Mouse (Mus musculus): ENCODE results near the gene Snrpd2. TPM values are rescaled to one million over a fixed set of nuclear protein-coding genes. Genes with fewer than 3 reads are reported as not detected.
A peak's percentile ranks its signal among the peaks of the same experiment; 100 is the strongest.

The Snrpd2 gene
- polyA plus RNA-seq, 1 experiment: 135 TPM

DNA sequence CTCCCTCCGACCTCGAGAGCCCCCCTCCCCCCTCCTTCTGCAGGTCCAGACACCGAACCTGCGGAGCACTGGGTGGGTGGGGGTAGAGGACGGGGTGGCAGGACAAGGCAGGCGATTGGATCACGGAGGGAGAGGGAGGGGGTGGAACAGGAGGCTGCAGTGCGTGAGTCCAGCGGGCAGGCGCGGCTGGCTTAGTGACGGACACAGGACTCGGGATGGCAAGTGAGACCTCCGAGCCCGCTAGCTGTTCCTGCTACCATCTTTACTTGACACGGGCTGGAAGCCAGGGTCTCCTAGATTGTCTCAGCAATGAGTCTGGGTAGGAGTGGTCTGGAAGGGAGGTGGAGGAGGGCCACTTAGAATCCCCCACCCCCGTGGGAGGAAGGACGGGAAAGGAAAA lies 28.5 kb downstream of the Snrpd2 start:
- TF ChIP-seq CTCF (IDR thresholded peaks at IDR 0.05; ENCODE audit: control insufficient read depth, insufficient read depth, insufficient replicate concordance, low read depth, low read length): no peak
- no peak for TF ChIP-seq POLR2A (IDR thresholded peaks at IDR 0.05; ENCODE audit: control insufficient read depth, low read depth, low read length)
- Histone ChIP-seq H3K27me3 (ENCODE audit: control insufficient read depth, insufficient read depth, low read length) (peaks cover 7% of the 10 kb centered on the region), H3K4me1 (ENCODE audit: control insufficient read depth, insufficient read depth, low read length) (peaks cover 42% of the 10 kb centered on the region), H3K4me3 (ENCODE audit: control insufficient read depth, low read depth, low read length) (peak overlapping the region; percentile 84), H3K36me3 (ENCODE audit: control insufficient read depth, insufficient read depth, low read length) (no peaks in the 10 kb centered on the region), H3K27ac (ENCODE audit: control insufficient read depth, insufficient read depth, low read depth, low read length) (no peak overlapping the region)

DNA sequence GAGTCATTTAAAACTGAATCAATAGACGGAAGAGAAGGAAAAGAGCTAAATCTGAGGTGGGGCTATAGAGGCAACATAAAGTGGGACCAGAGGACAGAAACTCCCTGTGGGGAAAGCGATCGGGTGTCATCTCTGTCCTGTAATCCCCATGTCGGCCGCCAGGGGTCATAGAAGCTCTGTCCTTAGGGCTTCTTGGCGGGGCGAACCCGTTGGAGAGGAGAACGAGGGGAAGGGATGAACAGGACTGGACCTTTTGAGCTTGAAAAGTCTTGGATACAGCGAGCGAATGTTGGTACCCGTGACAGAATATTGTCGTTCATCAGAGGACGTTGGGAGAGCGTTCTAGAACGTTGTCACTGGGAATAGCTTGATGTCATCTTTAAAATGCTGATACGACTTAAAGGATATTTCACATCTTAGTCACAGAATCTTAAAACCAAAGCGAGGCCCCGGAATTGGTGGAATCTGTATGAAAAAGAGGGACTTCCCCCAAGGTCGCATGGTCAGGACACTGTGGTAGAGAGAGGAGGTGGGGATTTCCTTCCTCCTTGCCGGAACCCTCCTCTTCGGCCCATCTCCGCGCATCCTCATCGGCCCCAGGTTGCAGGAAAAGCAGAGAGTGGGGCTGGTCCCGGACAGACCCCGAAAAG lies 29.0 kb downstream of the Snrpd2 start:
- TF ChIP-seq CTCF (IDR thresholded peaks at IDR 0.05; ENCODE audit: control insufficient read depth, insufficient read depth, insufficient replicate concordance, low read depth, low read length) (peak; percentile 76), POLR2A (IDR thresholded peaks at IDR 0.05; ENCODE audit: control insufficient read depth, low read depth, low read length) (no peak)
- peak overlapping the region; percentile 84 for H3K4me3 ChIP-seq (ENCODE audit: control insufficient read depth, low read depth, low read length)
- peaks cover 41% of the 10 kb centered on the region for H3K4me1 ChIP-seq (ENCODE audit: control insufficient read depth, insufficient read depth, low read length)
- peaks cover 7% of the 10 kb centered on the region for H3K27me3 ChIP-seq (ENCODE audit: control insufficient read depth, insufficient read depth, low read length)
- H3K36me3 ChIP-seq (ENCODE audit: control insufficient read depth, insufficient read depth, low read length): no peaks in the 10 kb centered on the region
- no peak overlapping the region for H3K27ac ChIP-seq (ENCODE audit: control insufficient read depth, insufficient read depth, low read depth, low read length)

DNA sequence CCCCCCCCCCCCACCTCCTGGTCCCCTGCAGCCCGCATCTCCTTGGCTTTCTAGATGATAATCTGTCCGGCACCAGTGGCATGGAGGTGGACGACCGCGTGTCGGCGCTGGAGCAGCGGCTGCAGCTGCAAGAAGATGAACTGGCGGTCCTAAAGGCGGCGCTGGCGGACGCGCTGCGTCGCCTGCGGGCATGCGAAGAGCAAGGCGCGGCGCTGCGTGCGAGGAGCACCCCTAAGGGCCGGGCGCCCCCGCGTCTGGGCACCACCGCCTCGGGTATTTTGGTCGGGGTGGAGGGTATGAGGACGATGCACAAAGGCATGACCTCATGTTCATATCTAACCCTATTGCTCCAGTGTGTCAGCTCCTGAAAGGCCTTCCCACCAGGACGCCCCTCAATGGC lies 29.7 kb downstream of the Snrpd2 start:
- peaks cover 41% of the 10 kb centered on the region for H3K4me1 ChIP-seq (ENCODE audit: control insufficient read depth, insufficient read depth, low read length)
- peak overlapping the region; percentile 79 for H3K4me3 ChIP-seq (ENCODE audit: control insufficient read depth, low read depth, low read length)
- peaks cover 7% of the 10 kb centered on the region for H3K27me3 ChIP-seq (ENCODE audit: control insufficient read depth, insufficient read depth, low read length)
- peak; percentile 51; the same call in 1 of the 2 replicates for TF ChIP-seq CTCF (IDR thresholded peaks at IDR 0.05; ENCODE audit: control insufficient read depth, insufficient read depth, insufficient replicate concordance, low read depth, low read length)
- no peak for TF ChIP-seq POLR2A (IDR thresholded peaks at IDR 0.05; ENCODE audit: control insufficient read depth, low read depth, low read length)
- no peaks in the 10 kb centered on the region for H3K36me3 ChIP-seq (ENCODE audit: control insufficient read depth, insufficient read depth, low read length)
- H3K27ac ChIP-seq (ENCODE audit: control insufficient read depth, insufficient read depth, low read depth, low read length): no peak overlapping the region

DNA sequence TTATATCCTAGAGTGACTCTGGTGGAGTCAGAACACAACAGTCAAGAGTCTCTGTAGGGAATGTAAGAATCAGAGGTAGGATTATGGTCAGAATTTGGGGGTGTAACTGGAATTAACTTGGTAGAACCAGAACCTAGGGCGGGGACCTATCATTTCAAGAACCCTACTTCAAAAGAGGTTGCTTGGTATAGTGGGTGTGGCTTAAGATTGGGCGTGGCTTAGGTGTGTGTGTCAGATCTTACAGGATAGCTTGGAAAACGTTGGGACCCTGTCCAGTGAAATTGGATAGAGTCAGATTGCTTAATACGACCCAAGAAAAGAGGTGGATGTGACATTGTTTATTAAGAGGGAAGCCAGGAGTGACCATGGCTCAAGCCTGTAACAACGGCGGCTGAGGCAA lies 30.4 kb downstream of the Snrpd2 start:
- no peak overlapping the region for H3K27ac ChIP-seq (ENCODE audit: control insufficient read depth, insufficient read depth, low read depth, low read length)
- H3K27me3 ChIP-seq (ENCODE audit: control insufficient read depth, insufficient read depth, low read length): peaks cover 7% of the 10 kb centered on the region
- H3K4me1 ChIP-seq (ENCODE audit: control insufficient read depth, insufficient read depth, low read length): peaks cover 41% of the 10 kb centered on the region
- H3K36me3 ChIP-seq (ENCODE audit: control insufficient read depth, insufficient read depth, low read length): no peaks in the 10 kb centered on the region
- TF ChIP-seq POLR2A (IDR thresholded peaks at IDR 0.05; ENCODE audit: control insufficient read depth, low read depth, low read length) (no peak), CTCF (IDR thresholded peaks at IDR 0.05; ENCODE audit: control insufficient read depth, insufficient read depth, insufficient replicate concordance, low read depth, low read length) (no peak)
- peak overlapping the region; percentile 79 for H3K4me3 ChIP-seq (ENCODE audit: control insufficient read depth, low read depth, low read length)

DNA sequence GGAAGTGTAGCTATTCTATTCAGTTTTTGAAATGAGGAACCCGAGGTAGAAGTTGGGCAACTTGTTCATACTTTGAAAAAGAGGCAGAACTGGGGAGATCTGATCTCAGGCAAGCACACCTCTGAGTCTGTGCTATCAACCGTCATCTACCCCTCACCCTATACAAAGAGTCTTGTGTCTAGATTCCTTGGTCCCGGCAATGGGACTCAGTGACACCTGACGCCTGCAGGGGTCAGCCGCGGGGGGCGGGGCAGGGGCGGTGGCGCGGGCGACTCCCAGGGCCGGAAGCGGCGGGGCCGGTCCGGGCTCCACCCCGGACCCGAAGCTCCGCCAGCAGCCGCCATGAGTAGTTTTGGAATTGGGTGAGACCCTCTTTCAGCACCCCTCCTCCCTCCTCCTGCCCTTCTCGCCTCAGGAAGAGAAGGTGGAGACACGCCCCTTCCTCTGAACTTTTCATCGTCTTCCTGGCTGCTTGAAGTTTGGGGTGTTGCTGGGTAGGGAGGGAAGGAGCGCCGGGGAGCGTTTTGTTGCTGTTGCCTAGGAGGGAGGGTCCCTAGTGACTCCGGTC lies 31.4 kb downstream of the Snrpd2 start:
- H3K4me1 ChIP-seq (ENCODE audit: control insufficient read depth, insufficient read depth, low read length): peaks cover 41% of the 10 kb centered on the region
- peak overlapping the region; percentile 81 for H3K4me3 ChIP-seq (ENCODE audit: control insufficient read depth, low read depth, low read length)
- peaks cover 7% of the 10 kb centered on the region for H3K27me3 ChIP-seq (ENCODE audit: control insufficient read depth, insufficient read depth, low read length)
- no peak for TF ChIP-seq POLR2A (IDR thresholded peaks at IDR 0.05; ENCODE audit: control insufficient read depth, low read depth, low read length)
- H3K27ac ChIP-seq (ENCODE audit: control insufficient read depth, insufficient read depth, low read depth, low read length): no peak overlapping the region
- no peaks in the 10 kb centered on the region for H3K36me3 ChIP-seq (ENCODE audit: control insufficient read depth, insufficient read depth, low read length)

DNA sequence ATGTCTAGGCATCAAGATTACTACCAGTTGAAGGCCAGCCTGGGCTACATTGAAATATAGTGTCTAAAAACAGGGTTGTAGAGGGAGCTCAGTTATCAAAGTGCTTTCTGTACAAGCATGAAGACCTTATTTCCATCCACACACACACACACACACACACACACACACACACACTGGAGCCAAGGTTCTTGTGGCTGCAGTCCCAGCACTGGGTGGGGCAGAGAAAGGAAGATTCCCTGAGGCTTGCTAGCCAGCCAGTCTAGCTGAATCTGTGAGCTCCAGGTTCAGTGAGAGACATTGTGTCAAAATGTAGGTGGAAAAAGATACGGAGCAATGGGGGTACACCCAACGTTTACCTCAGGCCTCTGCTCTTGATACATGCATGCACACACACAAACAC lies 34.7 kb downstream of the Snrpd2 start:
- H3K27me3 ChIP-seq (ENCODE audit: control insufficient read depth, insufficient read depth, low read length): peaks cover 3% of the 10 kb centered on the region
- no peaks in the 10 kb centered on the region for H3K36me3 ChIP-seq (ENCODE audit: control insufficient read depth, insufficient read depth, low read length)
- TF ChIP-seq CTCF (IDR thresholded peaks at IDR 0.05; ENCODE audit: control insufficient read depth, insufficient read depth, insufficient replicate concordance, low read depth, low read length) (no peak), POLR2A (IDR thresholded peaks at IDR 0.05; ENCODE audit: control insufficient read depth, low read depth, low read length) (no peak)
- no peak overlapping the region for H3K27ac ChIP-seq (ENCODE audit: control insufficient read depth, insufficient read depth, low read depth, low read length)
- no peak overlapping the region for H3K4me3 ChIP-seq (ENCODE audit: control insufficient read depth, low read depth, low read length)
- H3K4me1 ChIP-seq (ENCODE audit: control insufficient read depth, insufficient read depth, low read length): peaks cover 17% of the 10 kb centered on the region

DNA sequence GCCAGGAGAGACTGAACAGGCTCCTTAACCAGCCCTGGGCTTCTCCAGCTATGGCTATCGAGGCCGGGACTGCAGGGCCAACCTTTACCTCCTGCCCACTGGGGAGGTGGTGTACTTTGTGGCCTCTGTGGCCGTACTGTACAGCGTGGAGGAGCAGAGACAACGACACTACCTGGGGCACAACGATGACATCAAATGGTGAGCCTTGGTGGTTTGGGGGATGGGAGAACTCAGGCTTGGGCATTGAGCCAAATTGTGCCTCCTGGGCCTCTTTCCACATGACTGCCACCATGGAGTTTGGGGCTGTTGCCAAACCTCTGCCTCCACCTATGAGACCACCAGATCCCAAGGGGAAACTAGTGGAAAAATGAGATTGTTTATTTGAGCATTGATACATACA lies 35.2 kb downstream of the Snrpd2 start:
- Histone ChIP-seq H3K27ac (ENCODE audit: control insufficient read depth, insufficient read depth, low read depth, low read length) (no peak overlapping the region), H3K4me3 (ENCODE audit: control insufficient read depth, low read depth, low read length) (no peak overlapping the region)
- no peak for TF ChIP-seq CTCF (IDR thresholded peaks at IDR 0.05; ENCODE audit: control insufficient read depth, insufficient read depth, insufficient replicate concordance, low read depth, low read length)
- TF ChIP-seq POLR2A (IDR thresholded peaks at IDR 0.05; ENCODE audit: control insufficient read depth, low read depth, low read length): no peak

More for the DNA sequence above, 35.2 kb downstream of the Snrpd2 start:
- H3K27me3 ChIP-seq (ENCODE audit: control insufficient read depth, insufficient read depth, low read length): no peaks in the 10 kb centered on the region; the same call in 1 of the 2 replicates
- H3K4me1 ChIP-seq (ENCODE audit: control insufficient read depth, insufficient read depth, low read length): peaks cover 11% of the 10 kb centered on the region
- H3K36me3 ChIP-seq (ENCODE audit: control insufficient read depth, insufficient read depth, low read length): no peaks in the 10 kb centered on the region
